Mouse (Mus musculus): ENCODE results near the gene Gm49369.

DNA sequence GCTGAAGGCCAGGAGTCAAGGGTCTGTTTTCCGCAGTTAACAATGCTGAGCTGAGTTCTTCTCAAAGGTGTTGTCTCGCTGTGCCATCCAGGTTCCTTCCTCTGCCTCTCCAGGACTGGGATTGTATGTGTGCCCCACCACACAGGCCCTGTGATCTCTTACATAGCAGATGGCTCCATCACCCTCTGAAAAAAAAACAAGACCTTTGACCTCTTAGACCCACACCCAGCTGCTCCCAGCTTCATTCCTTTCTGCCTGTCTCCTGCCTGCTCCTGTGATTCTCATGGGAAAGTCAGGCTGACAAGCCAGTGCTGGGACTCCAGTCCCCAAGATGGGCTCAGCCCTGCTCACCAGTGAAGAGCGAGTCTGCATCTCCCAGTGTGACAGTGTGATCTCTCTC is 54.0 kb downstream of the Gm49369 start:
- TF ChIP-seq CTCF (IDR thresholded peaks at IDR 0.05; ENCODE audit: control insufficient read depth, insufficient read depth, insufficient replicate concordance, low read depth, low read length) (no peak), POLR2A (IDR thresholded peaks at IDR 0.05; ENCODE audit: control insufficient read depth, low read depth, low read length) (no peak)

Measured in testis, adult 2 months (tissue).